Mouse (Mus musculus) cortical plate, adult 2 months (tissue): ENCODE measurements around the gene Map4. TPM values are rescaled to one million over a fixed set of nuclear protein-coding genes. Genes with fewer than 3 reads are reported as not detected.

Experiments
- H3K27ac ChIP-seq: fragments of 200-500 bp; 2 replicates; pipeline ENCODE4 v1.5.1; 2012; ENCODE audit warnings: low read length, control low read depth, inconsistent platforms; ENCODE audit not compliant: insufficient read depth
- H3K4me1 ChIP-seq: fragments of 200-500 bp; 2 replicates; pipeline ENCODE4 v1.6.1; 2011; ENCODE audit warnings: low read length; ENCODE audit not compliant: control insufficient read depth, insufficient read depth
- H3K4me3 ChIP-seq: fragments of 200-500 bp; 2 replicates; pipeline ENCODE4 v1.5.1; 2011; ENCODE audit warnings: mild to moderate bottlenecking, low read length, control low read depth; ENCODE audit not compliant: insufficient read depth
- CTCF ChIP-seq: fragments of 200-500 bp; IDR thresholded peaks from 2 replicates; pipeline ENCODE4 v1.5.1; 2011; ENCODE audit warnings: mild to moderate bottlenecking, control low read depth, low read length; ENCODE audit not compliant: insufficient read depth; ENCODE audit errors: extremely low read depth
- POLR2A ChIP-seq: fragments of 200-500 bp; IDR thresholded peaks from 2 replicates; pipeline ENCODE4 v1.6.1; 2011; ENCODE audit warnings: mild to moderate bottlenecking, low read length, control low read depth; ENCODE audit not compliant: insufficient read depth; ENCODE audit errors: extremely low read depth
- polyA plus RNA-seq: library from polyadenylated mRNA; depleted of rRNA; stranded (reverse); fragments of >200 nt; gene quantifications from 2 replicates; pipeline ENCODE4 v1.2.3, GENCODE M21; 2012

The Map4 gene
- polyA plus RNA-seq, 1 experiment = 337 TPM

GRCm38 (mm10) chr9:109914269-109914926 is 16.9 kb upstream of the Map4 start:
- Histone ChIP-seq H3K4me3 (no peak overlapping the region), H3K27ac (no peak overlapping the region), H3K4me1 (no peaks in the 10 kb centered on the region)
- TF ChIP-seq CTCF (no peak), POLR2A (no peak)

GRCm38 (mm10) chr9:109917931-109918330 is 13.3 kb upstream of the Map4 start:
- Histone ChIP-seq H3K4me1 (peaks cover 2% of the 10 kb centered on the region; the same call in 1 of the 2 replicates), H3K27ac (no peak overlapping the region), H3K4me3 (no peak overlapping the region)
- TF ChIP-seq CTCF = no peak

GRCm38 (mm10) chr9:109929131-109929530 is 2.1 kb upstream of the Map4 start:
- no peak for TF ChIP-seq POLR2A
- TF ChIP-seq CTCF = no peak
- no peak overlapping the region for H3K4me3 ChIP-seq
- no peak overlapping the region for H3K27ac ChIP-seq
- no peaks in the 10 kb centered on the region for H3K4me1 ChIP-seq

DNA sequence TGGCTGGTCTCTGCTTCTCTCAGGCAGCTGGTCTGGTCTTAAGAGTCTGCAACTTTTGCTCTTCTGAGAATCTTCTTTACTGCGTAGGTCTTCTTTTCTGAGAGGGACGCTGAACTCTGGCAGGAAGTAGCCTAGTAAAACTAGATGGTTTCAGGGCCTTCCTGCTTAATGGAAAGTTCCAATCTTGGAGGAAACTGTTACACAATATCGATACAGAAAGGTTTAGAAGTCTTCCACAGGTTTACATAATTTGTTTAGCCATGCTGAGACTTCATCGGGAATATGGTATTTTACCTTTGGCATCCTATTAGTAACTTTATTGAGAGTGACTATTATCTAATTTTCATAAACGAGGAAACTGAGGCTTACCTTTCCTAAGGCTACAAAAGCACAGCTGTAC is 1.2 kb upstream of the Map4 start:
- Histone ChIP-seq H3K27ac (no peak overlapping the region), H3K4me1 (no peaks in the 10 kb centered on the region), H3K4me3 (no peak overlapping the region)
- TF ChIP-seq CTCF (no peak), POLR2A (no peak)

DNA sequence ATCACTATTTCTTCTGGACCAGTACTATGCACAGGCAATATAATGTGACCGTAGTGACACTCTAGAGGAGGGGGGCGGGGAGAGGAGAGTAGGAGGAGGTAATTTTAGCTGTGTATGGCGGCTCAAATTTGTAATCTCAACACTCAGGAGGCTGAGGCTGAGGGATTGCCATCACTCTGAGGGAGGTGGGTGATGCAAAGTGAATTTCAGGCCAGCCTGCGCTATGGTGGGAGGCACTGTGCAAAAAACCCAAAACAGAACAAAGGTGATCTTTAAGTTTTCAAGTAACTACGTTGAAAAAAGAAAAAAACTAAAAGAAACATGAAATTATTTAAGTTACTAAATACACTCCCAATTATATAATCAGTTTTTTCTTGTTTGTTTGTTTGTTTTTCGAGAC is 508 bp upstream of the Map4 start:
- Histone ChIP-seq H3K27ac (no peak overlapping the region), H3K4me1 (no peaks in the 10 kb centered on the region), H3K4me3 (peak overlapping the region; percentile 49; the same call in 1 of the 2 replicates)
- TF ChIP-seq CTCF = no peak
- TF ChIP-seq POLR2A = no peak

- no peaks in the 10 kb centered on the region for H3K4me1 ChIP-seq
- peak overlapping the region; percentile 68 for H3K27ac ChIP-seq
- TF ChIP-seq CTCF = no peak
- no peak for TF ChIP-seq POLR2A
- H3K4me3 ChIP-seq = peak overlapping the region; percentile 49
These were observed 1.1 kb downstream of the Map4 start for GRCm38 (mm10) chr9:109932361-109932755.

GRCm38 (mm10) chr9:109932756-109933375 is 1.6 kb downstream of the Map4 start:
- Histone ChIP-seq H3K4me1 (no peaks in the 10 kb centered on the region), H3K27ac (peak overlapping the region; percentile 68; the same call in 1 of the 2 replicates), H3K4me3 (peak overlapping the region; percentile 49)
- peak; percentile 47; the same call in 1 of the 2 replicates for TF ChIP-seq POLR2A
- TF ChIP-seq CTCF = no peak

DNA sequence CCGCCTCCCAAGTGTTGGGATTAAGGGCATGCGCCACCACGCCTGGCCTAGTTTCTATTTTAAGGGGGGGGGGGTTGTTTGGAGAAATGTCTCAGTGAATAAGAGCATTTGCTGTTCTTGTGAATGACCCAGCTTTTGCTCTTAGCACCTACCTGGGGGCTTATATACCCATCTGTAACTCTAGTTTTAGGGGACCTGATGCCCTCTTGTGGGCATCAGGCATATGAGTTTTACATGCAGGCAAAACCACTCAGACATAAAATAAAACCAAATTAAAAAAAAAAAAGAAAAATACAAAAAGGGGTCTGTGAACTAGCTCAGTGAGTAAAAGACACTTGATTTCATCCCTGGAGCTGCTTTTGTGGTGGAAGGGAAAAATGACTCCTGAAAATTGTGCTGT is 8.1 kb downstream of the Map4 start:
- TF ChIP-seq CTCF (no peak), POLR2A (no peak)
- no peaks in the 10 kb centered on the region for H3K4me1 ChIP-seq
- no peak overlapping the region for H3K27ac ChIP-seq
- no peak overlapping the region for H3K4me3 ChIP-seq

GRCm38 (mm10) chr9:109942796-109943195 is 11.5 kb downstream of the Map4 start:
- TF ChIP-seq POLR2A (no peak), CTCF (no peak)
- H3K4me3 ChIP-seq = no peak overlapping the region
- no peak overlapping the region for H3K27ac ChIP-seq
- H3K4me1 ChIP-seq = no peaks in the 10 kb centered on the region; the same call in 1 of the 2 replicates

DNA sequence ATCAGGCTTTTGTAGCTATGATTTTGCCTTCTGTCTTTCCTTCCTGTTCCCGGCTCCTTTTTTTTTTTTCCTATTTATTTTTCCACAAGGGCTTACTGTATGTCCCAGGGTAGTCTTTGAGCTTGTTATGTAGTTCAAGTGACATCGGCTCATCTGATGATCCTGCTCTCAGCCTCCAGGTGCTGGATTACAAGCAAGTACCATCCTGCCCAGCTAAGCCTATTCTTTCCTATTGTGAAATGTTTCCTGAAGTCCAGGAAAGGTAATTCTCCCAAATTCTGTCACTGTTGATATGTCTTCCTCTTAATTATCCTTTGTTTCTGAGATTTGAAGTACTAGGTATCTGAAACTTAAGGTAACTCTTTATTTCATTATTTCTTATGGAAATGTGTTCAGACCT is 13.5 kb downstream of the Map4 start:
- TF ChIP-seq CTCF (no peak), POLR2A (no peak)
- Histone ChIP-seq H3K4me1 (no peaks in the 10 kb centered on the region; the same call in 1 of the 2 replicates), H3K4me3 (no peak overlapping the region), H3K27ac (no peak overlapping the region)
